Mouse (Mus musculus): ENCODE results near the gene Preb.

GRCm38 (mm10) chr5:30915456-30915855 is 44.7 kb downstream of the Preb start:
- TF ChIP-seq CTCF (IDR thresholded peaks at IDR 0.05; ENCODE audit: low read depth) (no peak), EP300 (optimal IDR thresholded peaks at IDR 0.05) (no peak)
